Mouse (Mus musculus): ENCODE results near the gene Lypd6.

- TF ChIP-seq GATA1 (IDR thresholded peaks at IDR 0.05; ENCODE audit: borderline replicate concordance, low read length) = no peak
- no peak for TF ChIP-seq FLI1 (IDR thresholded peaks at IDR 0.05; ENCODE audit: low read length)
These were observed 52.9 kb downstream of the Lypd6 start for GRCm38 (mm10) chr2:50119101-50119500.

Data from megakaryocyte, embryonic 14.5 days (primary cell).